In genomic region chr11:43203580-43203979, GRCm38 (mm10) we compare ENCODE assay signal across 22 mouse cellular contexts. TPM values are rescaled to one million over a fixed set of nuclear protein-coding genes. Genes with fewer than 3 reads are reported as not detected.
DNase-seq lines count a peak whose midpoint lies in the region; ATAC-seq and TF ChIP-seq lines count a peak whose summit lies in the region.
"Had no signal": no experiment of that assay in that cellular context is flagged by ENCODE, and none has a peak within 500 bp of the region (broad histone marks: within the 10 kb centered on the region; RNA-seq: fewer than 3 reads in every experiment).

No protein-coding gene starts in this region.

- no peak for DNase-seq in forebrain, embryonic 10.5 days (ENCODE audit: extremely low spot score, low spot score)
- DNase-seq in midbrain, embryonic 14.5 days, result peak; percentile 56
- DNase-seq in adrenal gland, postnatal 36 days, result peak; percentile 41 to 51
- peak; percentile 33 for DNase-seq in forebrain, postnatal 0 days
- no peak for DNase-seq in kidney, postnatal 10 days
- DNase-seq: cerebellum, adult 9-10 months; gastrocnemius, postnatal 36 days; kidney, adult 8-10 months; kidney, postnatal 36 days; liver; liver, postnatal 0 days; lung, postnatal 36 days; right cerebral cortex, adult 18-20 months; spleen, adult 18-20 months; thymus, adult 2 months had no signal

- 59% methylated on average over 3 of the region's 3 CpGs for WGBS in forebrain, embryonic 12.5 days
- WGBS in forebrain, embryonic 10.5 days, result 83% methylated on average over 3 of the region's 3 CpGs
- WGBS in midbrain, embryonic 14.5 days, result 63% methylated on average over 3 of the region's 3 CpGs
- WGBS in midbrain, embryonic 13.5 days, result 65% methylated on average over 3 of the region's 3 CpGs
- WGBS in forebrain, postnatal 0 days, result 37% methylated on average over 3 of the region's 3 CpGs

- no peak overlapping the region for H3K9ac ChIP-seq in forebrain, embryonic 12.5 days
- no peak overlapping the region for H3K9ac ChIP-seq in midbrain, embryonic 14.5 days (replicated peaks; ENCODE audit: low read length)
- H3K9ac ChIP-seq in midbrain, embryonic 13.5 days (replicated peaks), result no peak overlapping the region
- no peak overlapping the region for H3K9ac ChIP-seq in forebrain, postnatal 0 days
- H3K9ac ChIP-seq: heart, embryonic 12.5 days; liver, postnatal 0 days; neural tube, embryonic 15.5 days; stomach, embryonic 15.5 days had no signal

- no peak overlapping the region for H3K27ac ChIP-seq in forebrain, embryonic 12.5 days
- no peak overlapping the region for H3K27ac ChIP-seq in forebrain, embryonic 10.5 days
- H3K27ac ChIP-seq in midbrain, embryonic 14.5 days (replicated peaks; ENCODE audit: low read depth, low read length), result no peak overlapping the region
- H3K27ac ChIP-seq in midbrain, embryonic 13.5 days, result no peak overlapping the region
- H3K27ac ChIP-seq in forebrain, postnatal 0 days (ENCODE audit: low read depth, low read length), result no peak overlapping the region
- H3K27ac ChIP-seq: neural tube, embryonic 15.5 days; stomach, embryonic 15.5 days had no signal

- peak; percentile 23; the same call in 1 of the 2 replicates for ATAC-seq in forebrain, embryonic 12.5 days (ENCODE audit: low FRiP score)
- no peak for ATAC-seq in midbrain, embryonic 14.5 days (ENCODE audit: low FRiP score, low TSS enrichment)
- ATAC-seq in midbrain, embryonic 13.5 days, result no peak
- ATAC-seq in forebrain, postnatal 0 days, result no peak; the same call in 1 of the 2 replicates
- ATAC-seq: inflammation-experienced regulatory T-cells, adult 6 months; liver, postnatal 0 days had no signal

- H3K9me3 ChIP-seq in forebrain, embryonic 12.5 days, result no peaks in the 10 kb centered on the region
- H3K9me3 ChIP-seq in forebrain, embryonic 10.5 days, result no peaks in the 10 kb centered on the region
- H3K9me3 ChIP-seq in midbrain, embryonic 14.5 days (ENCODE audit: control insufficient read depth, low read length), result no peaks in the 10 kb centered on the region
- no peaks in the 10 kb centered on the region for H3K9me3 ChIP-seq in midbrain, embryonic 13.5 days
- no peaks in the 10 kb centered on the region for H3K9me3 ChIP-seq in forebrain, postnatal 0 days (ENCODE audit: low read length)
- H3K9me3 ChIP-seq: heart, embryonic 12.5 days; neural tube, embryonic 15.5 days; stomach, embryonic 15.5 days had no signal

- H3K4me3 ChIP-seq in forebrain, embryonic 12.5 days (replicated peaks), result no peak overlapping the region
- no peak overlapping the region for H3K4me3 ChIP-seq in forebrain, embryonic 10.5 days
- H3K4me3 ChIP-seq in midbrain, embryonic 14.5 days (replicated peaks; ENCODE audit: low read depth, low read length), result no peak overlapping the region
- no peak overlapping the region for H3K4me3 ChIP-seq in midbrain, embryonic 13.5 days (replicated peaks)
- H3K4me3 ChIP-seq in forebrain, postnatal 0 days (ENCODE audit: low read depth, low read length), result no peak overlapping the region
- H3K4me3 ChIP-seq: heart, embryonic 12.5 days; neural tube, embryonic 15.5 days; stomach, embryonic 15.5 days had no signal

- peaks cover 3% of the 10 kb centered on the region; the same call in 1 of the 2 replicates for H3K27me3 ChIP-seq in forebrain, embryonic 12.5 days
- H3K27me3 ChIP-seq in forebrain, embryonic 10.5 days (ENCODE audit: poor library complexity, severe bottlenecking), result no peaks in the 10 kb centered on the region
- H3K27me3 ChIP-seq in midbrain, embryonic 14.5 days (ENCODE audit: control insufficient read depth, insufficient read depth, low read length), result no peaks in the 10 kb centered on the region
- H3K27me3 ChIP-seq in midbrain, embryonic 13.5 days, result no peaks in the 10 kb centered on the region
- no peaks in the 10 kb centered on the region for H3K27me3 ChIP-seq in forebrain, postnatal 0 days (ENCODE audit: insufficient read depth, low read length)
- H3K27me3 ChIP-seq: heart, embryonic 12.5 days; neural tube, embryonic 15.5 days; stomach, embryonic 15.5 days had no signal

- no peak for TF ChIP-seq CTCF in forebrain, postnatal 0 days (IDR thresholded peaks at IDR 0.05; ENCODE audit: low read depth)

- no peaks in the 10 kb centered on the region for H3K4me1 ChIP-seq in forebrain, embryonic 12.5 days
- no peaks in the 10 kb centered on the region for H3K4me1 ChIP-seq in forebrain, embryonic 10.5 days
- H3K4me1 ChIP-seq in midbrain, embryonic 14.5 days (ENCODE audit: control insufficient read depth, insufficient read depth, low read length), result 0 out of 2 replicates have a peak, but pooled peaks cover 4% of the 10 kb centered on the region
- no peaks in the 10 kb centered on the region for H3K4me1 ChIP-seq in midbrain, embryonic 13.5 days (replicated peaks)
- H3K4me1 ChIP-seq in forebrain, postnatal 0 days (ENCODE audit: insufficient read depth), result no peaks in the 10 kb centered on the region
- H3K4me1 ChIP-seq: heart, embryonic 12.5 days; neural tube, embryonic 15.5 days; stomach, embryonic 15.5 days had no signal

- H3K36me3 ChIP-seq in forebrain, embryonic 12.5 days (replicated peaks), result no peaks in the 10 kb centered on the region
- no peaks in the 10 kb centered on the region for H3K36me3 ChIP-seq in forebrain, embryonic 10.5 days (replicated peaks)
- no peaks in the 10 kb centered on the region for H3K36me3 ChIP-seq in midbrain, embryonic 14.5 days (ENCODE audit: control insufficient read depth, insufficient read depth, low read length)
- H3K36me3 ChIP-seq in midbrain, embryonic 13.5 days, result no peaks in the 10 kb centered on the region
- H3K36me3 ChIP-seq in forebrain, postnatal 0 days (ENCODE audit: insufficient read depth), result no peaks in the 10 kb centered on the region
- H3K36me3 ChIP-seq: heart, embryonic 12.5 days; neural tube, embryonic 15.5 days; stomach, embryonic 15.5 days had no signal

- H3K4me2 ChIP-seq in forebrain, embryonic 12.5 days, result no peak overlapping the region
- no peak overlapping the region for H3K4me2 ChIP-seq in midbrain, embryonic 14.5 days (ENCODE audit: low read length)
- no peak overlapping the region for H3K4me2 ChIP-seq in midbrain, embryonic 13.5 days (replicated peaks)
- no peak overlapping the region for H3K4me2 ChIP-seq in forebrain, postnatal 0 days (ENCODE audit: low read depth)
- H3K4me2 ChIP-seq: heart, embryonic 12.5 days; neural tube, embryonic 15.5 days; stomach, embryonic 15.5 days had no signal

RNA-seq across cellular contexts. Expression of gene Atp10b, which starts 53.9 kb away (rescaled TPM):
- 0.10 and 0.21 TPM in 2 replicates for polyA plus RNA-seq in forebrain, embryonic 12.5 days (2016; fragmentation: Nextera tagmentation; extraction: Ambion mirVana)
- polyA plus RNA-seq in forebrain, embryonic 10.5 days (2016; fragmentation: Nextera tagmentation; extraction: Ambion mirVana), result 0.05 TPM in 1 of 2 replicates, not detected in the other
- polyA plus RNA-seq in midbrain, embryonic 14.5 days (2014; fragmentation: Nextera tagmentation; extraction: Ambion mirVana), result 0.23 and 0.29 TPM in 2 replicates
- polyA plus RNA-seq in midbrain, embryonic 13.5 days (2015; fragmentation: Nextera tagmentation; extraction: Ambion mirVana), result 0.08 and 0.18 TPM in 2 replicates
- under 1 TPM; 0.07 to 0.10 TPM for total RNA-seq in adrenal gland, postnatal 36 days (2021)
- total RNA-seq in forebrain, postnatal 0 days (2014; rRNA removed), result 0.85 and 1.1 TPM in 2 replicates
- 0.21 and 0.25 TPM in 2 replicates for polyA plus RNA-seq in forebrain, postnatal 0 days (2015; fragmentation: Nextera tagmentation; extraction: Ambion mirVana)
- total RNA-seq: gastrocnemius, postnatal 36 days; heart, postnatal 25 days had no signal
- polyA plus RNA-seq: liver, postnatal 0 days had no signal

Comparison
In these comparisons a context has a peak if more than half of its experiments do, and no peak if none do; other contexts are left out.
1. DNase-seq: peak in midbrain, embryonic 14.5 days (single experiment), adrenal gland, postnatal 36 days (2 of 2) and forebrain, postnatal 0 days (single experiment); none in forebrain, embryonic 10.5 days (single experiment) and kidney, postnatal 10 days (single experiment).